Mouse (Mus musculus) layer of hippocampus, postnatal 25 days (tissue): ENCODE data around the gene Rbms3. TPM values are rescaled to one million over a fixed set of nuclear protein-coding genes. Genes with fewer than 3 reads are reported as not detected.

Source experiments
- DNase-seq, 2 experiments: peaks; one replicate each; pipeline ENCODE4 v3.0.0; 2022; ENCODE audit warnings: mixed read lengths in 2 of 2, low spot score in 1 of 2; ENCODE audit errors: extremely low spot score in 1 of 2
- total RNA-seq, 2 experiments: library from RNA; stranded (reverse); gene quantifications; 2 replicates each; pipeline ENCODE4 v1.2.3; 2021

The Rbms3 gene
- total RNA-seq, 2 experiments from 2014 or later = 15.1 to 15.7 TPM

DNA sequence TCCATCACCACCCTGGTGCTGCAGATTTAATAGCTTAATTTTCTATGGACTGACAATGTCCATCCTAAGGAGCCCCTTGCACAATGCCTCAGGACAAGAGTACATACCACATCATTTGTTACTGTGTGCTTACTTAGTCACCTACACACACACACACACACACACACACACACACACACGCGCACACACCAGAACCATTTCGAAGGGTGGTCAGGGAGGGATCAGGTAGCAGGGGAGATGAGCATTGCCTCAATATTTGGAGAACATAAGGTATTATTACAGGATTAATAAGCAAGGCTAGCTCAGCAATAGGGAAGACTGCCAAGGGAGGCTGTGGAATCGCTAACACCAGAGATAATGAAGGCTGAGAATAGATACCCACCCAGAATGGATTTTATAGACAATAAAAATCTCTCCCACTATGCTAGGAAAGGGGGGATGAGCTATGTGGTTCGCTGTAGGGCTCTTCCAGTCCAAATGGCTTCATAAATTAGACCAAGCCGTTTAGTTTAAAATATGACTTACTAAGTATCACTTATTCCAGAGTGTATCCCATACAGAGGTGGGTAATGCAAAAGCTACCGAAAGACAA is 429.6 kb downstream of the Rbms3 start:
- no peak for DNase-seq

DNA sequence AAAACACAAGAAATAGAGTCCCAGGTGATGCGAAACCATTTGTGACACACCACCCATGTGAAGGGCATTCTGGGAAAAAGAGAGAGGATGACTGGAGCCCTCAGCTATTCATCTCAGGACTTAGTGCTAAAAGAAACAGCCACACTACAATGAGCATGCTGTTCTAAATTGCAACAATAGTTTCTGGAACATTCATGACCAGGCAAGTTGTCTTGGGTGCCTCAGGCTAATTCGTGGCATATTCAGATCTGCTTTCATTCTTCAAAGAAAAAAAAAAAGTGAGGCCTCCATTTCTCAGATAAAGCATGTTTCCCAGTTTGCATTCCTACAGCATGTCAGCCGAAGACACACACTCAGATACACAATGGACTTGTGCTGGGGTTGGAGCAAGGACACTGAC is 432.2 kb downstream of the Rbms3 start:
- DNase-seq = no peak

DNA sequence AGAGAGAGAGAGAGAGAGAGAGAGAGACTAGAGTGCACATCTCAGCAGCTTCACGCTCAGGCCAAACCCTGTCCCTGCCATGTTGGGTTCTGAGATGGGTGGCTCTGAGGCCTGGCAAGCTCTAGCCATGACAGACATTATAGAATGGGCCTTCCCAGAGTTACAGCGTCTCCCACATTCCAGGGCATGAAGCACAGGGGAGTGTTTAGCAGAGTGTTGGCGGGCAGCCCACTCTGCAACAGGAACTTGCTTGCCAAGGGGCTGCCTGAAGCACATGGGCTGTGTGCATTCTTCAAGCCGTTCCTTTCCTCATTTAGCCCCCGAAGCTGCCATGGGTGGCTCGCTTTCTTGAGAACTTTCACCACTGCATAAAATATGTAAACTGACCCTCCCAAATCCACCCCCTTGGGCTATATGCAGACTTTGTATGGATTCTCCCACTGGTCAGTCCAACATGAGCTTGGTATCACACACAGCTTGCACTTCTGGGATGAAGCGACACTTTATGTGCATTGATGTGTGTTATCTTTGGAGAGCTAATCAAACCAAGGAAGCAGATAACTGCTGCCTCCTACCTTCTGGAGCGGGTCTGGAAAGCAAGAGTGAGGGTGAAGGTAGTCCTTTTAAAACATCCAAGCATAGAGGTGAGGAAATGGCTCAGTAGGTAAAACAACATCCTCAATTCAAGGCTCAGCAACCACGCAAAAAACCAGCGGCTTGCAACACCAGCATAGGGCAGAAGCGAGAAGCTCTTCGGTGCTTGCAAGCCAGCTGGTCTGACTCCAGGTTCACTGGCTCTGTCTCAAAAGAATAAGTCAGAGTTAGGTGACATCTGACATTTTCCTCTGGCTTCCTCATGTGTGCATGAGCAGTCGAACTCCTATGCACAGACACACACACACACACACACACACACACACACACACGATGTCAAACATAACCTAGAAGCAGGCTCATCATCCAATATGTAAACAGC is 436.9 kb downstream of the Rbms3 start:
- DNase-seq = peak; percentile 8 to 14

DNA sequence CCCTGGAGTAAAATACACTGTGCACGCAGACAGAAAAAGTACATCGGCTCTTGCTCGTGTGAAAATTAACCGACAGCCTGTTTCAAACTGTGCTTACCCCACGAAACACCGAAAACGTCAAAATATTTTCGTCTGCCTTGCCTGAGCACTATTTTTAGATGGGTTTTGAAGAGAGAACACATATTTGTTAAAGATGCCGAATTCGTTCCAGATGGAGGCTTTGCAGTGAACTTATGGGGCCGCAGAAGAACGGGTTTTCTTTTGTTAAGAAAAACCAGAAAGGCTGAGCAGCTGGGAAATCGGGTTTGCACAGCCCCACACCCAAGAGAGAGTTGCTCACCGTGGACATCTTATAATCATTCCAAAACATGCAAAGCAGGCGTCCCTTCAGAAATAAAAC is 437.6 kb downstream of the Rbms3 start:
- DNase-seq = no peak

DNA sequence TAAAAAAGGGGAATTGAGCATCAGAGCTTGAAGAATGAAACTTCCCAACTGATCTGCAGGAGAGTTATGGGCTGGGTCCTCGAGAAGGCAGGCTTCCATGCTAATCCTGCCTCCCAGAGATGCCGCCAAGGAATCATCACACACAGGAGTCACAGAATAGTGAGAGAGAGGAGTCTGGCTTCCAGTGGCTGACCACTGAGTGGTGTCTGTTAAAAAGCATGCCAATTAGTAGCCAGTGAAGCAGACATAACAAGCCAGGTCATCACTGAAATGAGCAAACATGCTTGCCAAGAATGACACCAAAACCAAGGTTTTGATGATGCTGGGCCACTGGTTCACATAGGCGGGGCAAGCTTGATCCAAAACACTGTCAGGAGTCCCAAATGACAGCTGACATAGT is 441.3 kb downstream of the Rbms3 start:
- DNase-seq = no peak

DNA sequence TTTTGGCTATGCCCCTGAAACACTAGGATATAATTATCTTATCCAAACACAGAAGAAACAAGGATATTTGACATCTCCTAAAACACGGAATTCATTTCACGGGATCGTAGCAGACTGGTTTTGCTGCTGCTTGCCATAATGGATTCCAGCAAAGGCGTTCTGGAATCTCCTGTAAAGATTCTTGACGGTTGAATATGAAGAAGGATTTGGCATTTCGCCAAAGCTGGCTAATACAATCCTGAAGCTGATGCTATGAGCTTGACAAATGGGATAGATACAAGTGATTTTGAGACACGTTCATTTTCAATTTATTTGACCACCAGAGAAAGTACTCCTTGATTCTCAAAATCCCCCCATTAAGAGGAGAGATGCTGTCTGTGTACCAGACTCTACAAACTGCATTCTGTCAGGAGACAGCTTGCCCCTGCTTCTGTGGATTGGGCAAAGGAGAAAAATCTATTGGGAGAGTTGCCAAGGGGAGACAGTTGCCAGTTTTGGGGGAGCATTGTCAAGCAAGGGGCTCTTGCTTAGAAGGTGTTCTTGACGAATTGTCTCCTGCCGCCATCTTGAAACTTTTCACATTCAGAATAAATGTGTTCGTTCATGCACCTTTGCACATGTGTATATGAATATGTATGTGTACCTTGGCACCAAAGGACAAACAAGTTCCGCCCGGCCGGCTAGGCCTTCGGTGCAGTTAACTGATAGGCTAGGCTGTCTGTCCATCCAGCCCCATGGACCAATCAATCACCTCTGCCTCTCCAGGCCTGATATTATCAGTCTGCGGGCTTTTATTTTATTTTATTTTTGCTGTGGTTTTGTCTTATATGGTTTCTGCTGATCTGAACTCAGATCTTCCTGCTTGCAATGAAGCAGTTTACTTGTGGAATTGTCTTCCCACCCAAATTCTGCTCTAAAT is 442.3 kb downstream of the Rbms3 start:
- DNase-seq = no peak

DNA sequence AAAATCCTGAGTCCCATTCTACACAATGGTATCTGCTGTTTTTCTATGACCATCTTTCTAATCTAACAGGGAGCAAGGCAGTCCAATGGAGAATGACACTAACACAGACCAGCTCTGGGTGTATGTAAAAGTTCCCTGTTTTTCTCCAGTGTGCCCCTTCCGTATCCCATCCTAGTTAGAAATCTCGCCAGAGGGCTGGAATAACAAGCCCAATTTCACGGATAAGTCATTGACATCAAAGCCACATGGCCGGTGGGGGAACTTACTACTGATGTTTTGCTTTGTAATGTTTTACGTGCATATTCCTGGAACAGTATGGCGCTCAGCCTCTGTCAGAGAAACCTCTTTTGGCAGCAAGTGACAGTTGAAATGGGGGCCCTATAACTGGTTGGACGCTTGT is 449.1 kb downstream of the Rbms3 start:
- DNase-seq = no peak

DNA sequence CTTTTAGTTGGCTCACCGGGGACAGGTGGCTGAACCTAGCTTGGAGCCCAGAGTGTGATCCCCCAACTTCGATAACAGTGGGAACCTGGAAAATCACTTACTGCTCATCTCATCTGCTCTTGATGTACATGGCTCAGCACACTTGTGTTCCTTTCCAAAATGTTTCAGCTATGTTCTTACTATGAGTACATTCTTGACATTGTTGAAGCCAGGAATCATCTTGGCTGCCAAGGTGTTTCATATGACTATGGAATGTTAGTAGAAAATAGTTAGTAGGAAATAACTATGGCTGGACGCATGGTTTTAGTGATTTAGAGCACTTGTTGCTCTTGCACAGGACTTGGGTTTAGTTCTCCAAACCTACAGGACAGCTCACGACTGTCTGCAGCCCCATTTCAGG is 451.3 kb downstream of the Rbms3 start:
- DNase-seq = no peak

DNA sequence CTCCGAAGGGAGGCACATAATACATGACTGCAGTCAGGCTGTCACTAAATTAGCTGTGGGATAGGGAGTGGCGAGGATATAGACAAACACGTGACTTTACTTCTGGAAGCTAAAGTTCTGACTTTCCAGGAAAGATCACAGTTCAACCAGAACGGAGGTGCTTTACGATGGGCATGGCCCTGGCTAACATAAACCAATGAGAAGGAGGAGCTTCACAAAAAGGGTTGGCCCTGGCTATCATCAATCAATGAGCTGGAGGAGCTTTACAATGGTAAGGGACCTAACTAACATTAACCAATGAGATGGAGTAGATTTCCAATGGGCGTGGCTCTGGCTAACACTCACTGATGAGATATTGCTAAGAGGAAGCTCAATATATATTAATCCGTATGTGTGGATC is 457.2 kb downstream of the Rbms3 start:
- no peak for DNase-seq

DNA sequence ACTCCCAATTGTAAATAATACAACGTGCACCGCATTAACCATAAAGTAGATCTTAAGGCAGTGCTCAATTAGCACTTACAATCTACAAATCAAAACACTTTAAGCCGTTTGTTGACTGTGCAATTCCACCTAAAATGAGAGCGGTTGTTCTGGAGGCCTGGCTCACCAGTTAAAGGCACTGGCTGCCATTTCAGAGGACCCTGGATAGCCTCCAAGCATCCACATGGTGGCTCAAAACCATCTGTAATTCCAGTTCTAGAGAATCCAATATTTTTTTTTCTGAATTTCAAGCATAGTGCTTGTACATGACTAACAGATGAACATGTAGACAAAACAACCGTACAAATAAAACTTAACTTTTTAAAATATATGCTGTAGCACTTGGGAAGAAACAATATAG is 460.5 kb downstream of the Rbms3 start:
- no peak for DNase-seq

DNA sequence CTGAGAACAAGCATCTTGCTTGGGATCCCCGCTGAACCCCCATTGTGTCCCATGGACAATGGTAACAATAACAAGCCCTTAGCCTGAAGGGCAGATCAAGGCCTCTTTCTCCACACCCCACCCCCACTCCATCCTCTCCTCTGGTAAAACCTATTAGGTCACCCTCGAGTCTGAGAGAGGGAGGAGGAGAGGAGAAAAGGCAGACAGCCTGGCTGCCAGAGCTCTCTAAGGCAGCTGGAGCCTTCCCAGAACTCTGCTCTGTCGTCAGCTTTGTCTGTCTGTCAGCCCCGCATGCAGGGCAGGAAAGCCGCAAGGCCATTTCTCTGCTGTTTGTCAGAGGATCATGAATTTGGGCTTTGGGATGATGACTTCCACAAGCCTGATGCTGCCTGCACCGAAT is 466.6 kb downstream of the Rbms3 start:
- DNase-seq = no peak

DNA sequence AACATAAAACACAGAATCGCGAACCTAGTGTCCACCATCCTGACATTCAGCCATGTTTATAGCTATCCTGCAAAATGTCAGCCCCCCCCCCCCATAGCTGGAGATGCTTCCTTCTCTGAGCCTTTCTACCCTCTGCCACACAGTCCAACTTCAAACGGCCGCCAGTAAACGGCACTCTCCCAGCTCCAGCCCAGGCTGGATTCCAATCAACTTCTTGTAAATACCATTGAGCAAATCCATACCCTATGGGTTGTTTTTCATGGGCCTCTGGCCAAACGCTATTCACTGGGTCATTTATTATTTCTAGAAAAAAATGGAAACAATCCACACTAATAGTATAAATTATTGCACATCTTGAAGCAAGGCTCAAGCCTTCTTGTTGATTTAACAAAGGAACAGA is 468.6 kb downstream of the Rbms3 start:
- no peak for DNase-seq

DNA sequence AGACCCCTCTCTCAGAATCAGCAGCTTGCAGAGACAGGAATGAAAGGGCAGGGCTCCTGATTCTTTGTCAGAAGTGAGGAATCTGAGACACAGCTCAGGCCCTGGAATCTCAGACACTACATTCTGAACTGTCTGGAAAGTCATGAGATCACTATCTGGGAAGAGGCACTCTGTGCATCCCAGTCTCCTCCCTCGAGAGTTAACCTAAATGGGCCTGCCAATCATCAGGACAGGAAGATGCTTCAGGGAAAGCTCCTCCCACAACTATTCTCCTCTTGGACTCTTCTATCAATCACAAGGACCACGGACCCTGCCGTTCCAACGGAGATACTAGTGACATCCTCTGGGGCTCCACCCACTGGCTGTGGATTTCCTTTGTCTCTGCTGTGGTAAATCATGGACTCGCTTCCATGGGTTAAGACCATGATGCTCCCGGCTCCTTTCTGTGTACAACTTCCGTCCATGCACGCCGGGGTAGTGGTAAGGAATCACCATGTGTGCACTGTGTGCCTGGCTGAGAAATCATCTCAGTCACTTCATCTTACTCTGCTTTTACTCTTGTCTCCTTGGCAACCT is 473.3 kb downstream of the Rbms3 start:
- DNase-seq = no peak

DNA sequence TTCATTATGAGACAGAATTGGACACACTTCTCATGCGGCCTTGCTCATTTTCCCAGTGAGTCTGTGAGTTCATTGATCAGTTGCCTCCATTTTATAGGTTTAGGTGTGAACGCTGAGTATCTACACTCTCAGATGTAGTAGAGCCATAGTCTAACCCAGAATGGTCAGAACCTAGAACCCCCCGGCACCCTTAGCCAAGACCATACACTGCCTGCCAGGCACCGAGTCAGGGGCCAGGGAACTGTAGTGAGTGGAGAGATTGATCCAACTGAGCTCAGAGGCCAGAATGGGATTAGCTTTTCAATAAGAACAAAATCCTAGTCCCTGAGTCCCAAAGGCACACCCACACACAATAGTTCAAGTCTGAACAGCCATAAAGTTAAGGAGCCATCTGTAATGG is 475.1 kb downstream of the Rbms3 start:
- DNase-seq = no peak

DNA sequence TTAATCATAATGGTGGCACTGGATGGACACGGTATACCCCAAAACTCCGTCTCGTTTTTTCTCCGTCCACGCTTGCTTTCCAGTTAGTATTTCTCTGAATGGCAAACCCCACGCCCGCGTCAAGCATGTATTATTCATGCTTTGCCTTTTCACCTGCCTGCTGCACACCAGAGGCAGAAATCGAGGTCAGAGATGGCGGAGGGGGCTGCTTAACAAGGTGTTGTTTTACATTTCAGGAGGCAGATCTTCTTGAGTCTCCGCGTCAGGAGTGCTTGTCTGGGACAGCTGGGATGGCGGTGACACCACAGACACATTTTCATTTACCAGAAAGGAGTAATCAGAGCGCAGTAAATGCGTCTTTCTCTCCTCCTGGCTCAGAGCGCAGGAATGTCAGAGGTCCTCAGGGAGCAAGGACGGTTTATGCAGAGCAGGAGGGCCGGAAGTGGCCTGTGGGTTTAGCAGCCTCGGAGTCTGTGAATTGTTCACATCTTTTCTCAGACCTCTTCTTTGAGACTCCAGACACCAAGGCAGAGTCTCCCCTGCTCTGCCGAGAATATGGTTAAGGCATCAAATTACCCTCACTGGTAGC is 475.9 kb downstream of the Rbms3 start:
- no peak for DNase-seq

DNA sequence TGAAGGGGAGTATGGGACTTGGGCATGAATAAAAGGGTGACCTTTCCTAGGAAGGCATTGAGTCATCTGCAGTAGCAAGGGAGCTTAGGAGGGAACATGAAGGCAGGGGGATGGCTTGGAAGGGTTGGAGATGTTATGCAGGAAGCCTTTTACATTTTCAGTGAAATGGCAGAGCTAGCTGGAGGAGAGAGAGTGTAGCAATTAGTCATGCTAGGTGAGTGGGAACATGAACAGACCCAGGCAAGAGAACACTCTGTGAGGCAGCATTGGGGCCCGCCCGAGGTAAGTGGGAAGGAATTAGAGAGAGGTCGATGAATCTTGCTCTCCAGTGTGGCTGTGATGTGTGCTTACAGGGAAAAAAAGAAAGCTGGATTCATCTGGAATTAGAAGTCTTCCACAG is 477.8 kb downstream of the Rbms3 start:
- DNase-seq = no peak

DNA sequence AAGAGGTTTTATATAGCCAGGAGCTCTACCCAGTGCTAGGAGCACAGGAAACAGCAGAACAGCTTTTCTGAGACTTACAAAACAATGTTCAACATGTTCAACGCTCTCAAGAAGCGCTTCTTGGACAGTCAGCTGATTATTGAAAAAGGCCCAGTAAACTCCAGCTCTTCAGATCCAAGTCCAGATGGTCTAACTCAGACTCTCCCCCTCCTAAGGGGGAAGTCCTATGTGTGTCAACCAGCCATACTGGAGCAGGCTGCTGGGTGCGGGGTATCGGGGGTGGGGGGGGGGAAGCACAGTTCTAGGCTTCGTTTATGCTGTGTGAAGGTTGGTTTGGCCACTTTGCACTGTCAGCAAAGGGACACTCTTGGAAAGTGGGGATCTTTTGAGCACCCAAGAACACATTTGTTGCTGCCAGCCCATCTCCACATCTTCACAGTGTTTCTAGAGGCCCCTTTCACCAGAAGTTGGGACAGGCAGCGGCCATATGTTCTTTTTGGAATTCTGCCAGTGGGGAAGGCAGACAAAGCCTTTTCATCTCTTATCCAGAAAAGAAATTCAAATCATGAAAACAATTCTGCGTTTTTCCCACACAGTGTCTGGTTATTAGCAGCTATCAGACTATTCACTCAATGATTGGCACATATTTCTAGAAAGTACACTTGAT is 485.5 kb downstream of the Rbms3 start:
- peak; percentile 13 to 35 for DNase-seq

DNA sequence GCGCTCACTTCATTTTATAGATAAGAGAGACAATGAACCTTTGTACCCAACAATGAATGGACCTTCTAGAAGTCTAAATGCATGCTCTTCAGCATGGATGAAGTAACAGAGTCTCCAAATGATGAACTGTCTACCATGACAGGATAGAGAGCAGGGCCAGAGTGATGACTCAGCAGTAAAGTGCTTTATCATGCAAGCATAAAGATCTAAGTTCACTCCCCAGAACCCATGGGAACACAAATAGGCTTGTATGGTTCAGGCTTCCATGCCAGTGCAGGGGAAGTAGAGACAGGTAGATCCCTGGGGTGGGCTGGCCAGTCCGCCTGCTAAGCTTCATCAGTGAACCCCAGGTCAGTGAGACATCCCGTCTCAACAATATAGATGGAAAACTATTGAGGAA is 489.7 kb downstream of the Rbms3 start:
- no peak for DNase-seq

DNA sequence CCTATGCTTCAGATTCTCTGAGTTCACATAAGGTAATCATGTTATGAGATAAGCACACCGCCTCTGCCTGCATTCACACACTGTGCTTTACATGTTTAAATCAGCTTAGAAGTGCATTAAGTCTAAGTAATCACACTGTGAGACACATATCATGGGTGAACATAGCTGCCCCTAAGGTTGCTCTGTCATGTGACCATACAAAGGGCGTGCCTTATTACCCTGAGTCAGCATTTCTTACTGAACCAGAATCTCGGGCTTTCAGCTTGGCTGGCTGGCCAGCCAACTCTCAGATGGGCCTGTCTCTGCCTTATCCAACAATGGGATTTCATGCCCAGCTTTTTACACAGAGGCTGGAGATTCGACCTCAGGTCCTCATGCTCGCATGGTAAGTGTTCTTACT is 493.3 kb downstream of the Rbms3 start:
- DNase-seq = no peak

DNA sequence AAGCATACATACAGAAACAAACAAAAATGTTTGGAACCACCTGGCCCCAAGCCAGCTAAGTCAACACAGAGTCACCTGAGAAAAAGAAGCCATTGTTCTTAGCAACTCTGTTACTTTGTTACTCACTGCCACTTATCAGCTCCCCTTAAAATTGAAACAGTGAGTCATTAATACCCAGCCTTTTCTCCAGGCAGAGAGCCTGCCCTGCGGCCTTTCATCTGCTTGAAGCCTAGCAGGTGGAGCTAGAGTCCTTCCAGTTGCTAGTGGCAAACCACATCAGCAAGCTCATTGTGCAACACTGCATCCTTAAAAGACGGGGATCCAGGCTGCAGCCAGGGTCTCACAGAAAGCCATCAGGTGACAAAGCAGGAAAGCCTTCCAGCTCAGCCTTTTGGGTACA is 495.7 kb downstream of the Rbms3 start:
- DNase-seq = no peak
